Mouse (Mus musculus): ENCODE measurements around the gene Aldh1l2.

DNA sequence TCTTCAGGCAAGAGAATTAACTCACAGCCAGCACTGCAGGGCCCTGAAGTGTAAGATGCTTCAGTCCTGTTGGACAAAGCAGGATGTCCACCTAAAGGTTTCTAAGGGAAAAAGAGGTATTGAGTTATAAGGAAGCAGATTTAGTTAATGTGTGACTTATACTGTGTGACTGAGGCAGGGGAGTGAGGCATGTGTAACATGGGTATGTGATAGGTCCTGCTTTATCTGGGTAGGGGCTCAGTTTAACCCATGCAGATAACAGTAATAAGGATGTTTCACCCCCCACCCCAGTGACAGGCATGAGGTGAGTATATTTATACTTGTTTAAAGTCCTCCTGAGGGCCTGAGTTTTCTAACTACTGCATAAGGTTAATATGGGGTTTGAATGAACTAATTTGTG, 29.1 kb upstream of the Aldh1l2 start:
- TF ChIP-seq POLR2A (IDR thresholded peaks at IDR 0.05; ENCODE audit: insufficient read length, low read depth), result no peak
- no peak for TF ChIP-seq MAX (IDR thresholded peaks at IDR 0.05; ENCODE audit: low read depth)
- no peak for TF ChIP-seq POLR2AphosphoS2 (IDR thresholded peaks at IDR 0.05; ENCODE audit: insufficient read length, low read depth)
- no peak for TF ChIP-seq TCF12 (IDR thresholded peaks at IDR 0.05; ENCODE audit: insufficient read depth, poor library complexity, severe bottlenecking)
- no peak for TF ChIP-seq MYOD1 (IDR thresholded peaks at IDR 0.05; ENCODE audit: control insufficient read depth in 1 of 3, insufficient read length in 2 of 3, low read depth in 2 of 3)
- no peak for TF ChIP-seq USF1 (IDR thresholded peaks at IDR 0.05; ENCODE audit: low read depth)
- TF ChIP-seq CEBPB (IDR thresholded peaks at IDR 0.05; ENCODE audit: insufficient read depth, poor library complexity, severe bottlenecking), result no peak
- no peak for TF ChIP-seq E2F4 (IDR thresholded peaks at IDR 0.05; ENCODE audit: insufficient read depth)

Data from myocyte (in vitro differentiated cells).